Mouse (Mus musculus) thymus, adult 2 months (tissue): ENCODE data around the gene Atp7b.

ENCODE experiments used
- CTCF ChIP-seq: fragments of 200-500 bp; IDR thresholded peaks from 2 replicates; pipeline ENCODE4 v1.5.1; 2012; ENCODE audit warnings: mild to moderate bottlenecking, control low read depth, low read length, moderate library complexity, borderline replicate concordance; ENCODE audit not compliant: control insufficient read depth, poor library complexity, insufficient read depth; ENCODE audit errors: extremely low read depth
- POLR2A ChIP-seq: fragments of 200-500 bp; IDR thresholded peaks from 2 replicates; pipeline ENCODE4 v1.6.1; 2012; ENCODE audit warnings: mild to moderate bottlenecking, low read length, control low read depth, moderate library complexity; ENCODE audit not compliant: control insufficient read depth, poor library complexity, insufficient read depth; ENCODE audit errors: extremely low read depth

GRCm38 (mm10) chr8:22059821-22060445, at the start of gene Atp7b:
- TF ChIP-seq CTCF, result no peak
- TF ChIP-seq POLR2A, result no peak
